Mouse (Mus musculus) bone marrow macrophage, adult 2 months (primary cell): Measurements from ENCODE around the gene Pcnp.

Experiments
- CTCF ChIP-seq: IDR thresholded peaks from 2 replicates; pipeline ENCODE4 v1.5.1; 2012; ENCODE audit warnings: low read depth, mild to moderate bottlenecking, low read length, moderate library complexity
- POLR2A ChIP-seq: IDR thresholded peaks from 2 replicates; pipeline ENCODE4 v1.6.1; 2012; ENCODE audit warnings: mild to moderate bottlenecking, low read depth, low read length, borderline replicate concordance

- TF ChIP-seq CTCF, result no peak
- TF ChIP-seq POLR2A, result no peak
These were observed 55.9 kb downstream of the Pcnp start, which contains the start of gene Zbtb11 for GRCm38 (mm10) chr16:55973431-55974255.
